Mouse (Mus musculus) megakaryocyte, embryonic 14.5 days (primary cell): Measurements from ENCODE around the gene Pon3. TPM values are rescaled to one million over a fixed set of nuclear protein-coding genes. Genes with fewer than 3 reads are reported as not detected.

Experiments used
- H3K27me3 ChIP-seq: replicated peaks from 2 replicates; pipeline ENCODE3; 2012; ENCODE audit warnings: inconsistent platforms
- H3K36me3 ChIP-seq: replicated peaks from 2 replicates; pipeline ENCODE3; 2012; ENCODE audit warnings: low read length, inconsistent platforms, mixed read lengths
- H3K4me1 ChIP-seq: 2 replicates; pipeline ENCODE4 v1.6.1; 2012; ENCODE audit warnings: inconsistent platforms
- H3K4me3 ChIP-seq: replicated peaks from 2 replicates; pipeline ENCODE3; 2012; ENCODE audit warnings: moderate library complexity, mild to moderate bottlenecking, inconsistent platforms
- H3K9me3 ChIP-seq: 2 replicates; pipeline ENCODE4 v1.6.1; 2012; ENCODE audit warnings: inconsistent platforms
- FLI1 ChIP-seq: IDR thresholded peaks from 2 replicates; pipeline ENCODE4 v1.6.1; 2012; ENCODE audit warnings: low read length, inconsistent platforms, mixed read lengths
- GATA1 ChIP-seq: IDR thresholded peaks from 3 replicates; pipeline ENCODE4 v1.6.1; 2012; ENCODE audit warnings: mixed read lengths, low read length, inconsistent platforms, borderline replicate concordance
- polyA plus RNA-seq: library from polyadenylated mRNA; stranded (reverse); fragments of >175 nt; gene quantifications from 2 replicates; pipeline ENCODE4 v1.2.3, GENCODE M21; 2012; ENCODE audit warnings: low replicate concordance; ENCODE audit not compliant: insufficient read depth

Gene Pon3
- polyA plus RNA-seq, 1 experiment, result 2.2 TPM

DNA sequence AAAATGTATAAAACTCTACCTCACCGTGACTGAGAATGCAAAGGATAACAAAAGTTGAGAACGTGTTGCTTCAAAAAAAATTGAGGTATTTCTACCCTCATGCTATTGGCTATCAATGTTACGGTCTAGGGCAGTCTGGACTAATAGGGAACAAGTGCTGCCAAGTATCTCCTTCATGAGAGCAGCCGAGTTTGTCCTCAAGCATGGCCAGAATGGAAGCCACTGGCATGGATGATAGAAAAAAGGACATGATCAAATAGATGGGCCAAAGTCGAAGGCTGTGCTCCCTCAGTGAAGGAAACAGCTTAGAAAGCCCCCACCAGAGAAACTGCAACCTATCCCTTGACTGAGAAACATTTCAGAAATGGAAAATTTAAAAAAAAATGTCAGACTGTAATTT, 68.0 kb downstream of the Pon3 start:
- Histone ChIP-seq H3K36me3 (no peaks in the 10 kb centered on the region), H3K27me3 (peaks cover 10% of the 10 kb centered on the region), H3K9me3 (no peaks in the 10 kb centered on the region), H3K4me3 (no peak overlapping the region), H3K4me1 (peaks cover 14% of the 10 kb centered on the region)
- TF ChIP-seq FLI1 (no peak), GATA1 (no peak)

- peaks cover 14% of the 10 kb centered on the region for H3K4me1 ChIP-seq
- no peak overlapping the region for H3K4me3 ChIP-seq
- TF ChIP-seq FLI1 (no peak), GATA1 (no peak)
- no peaks in the 10 kb centered on the region for H3K9me3 ChIP-seq
- no peaks in the 10 kb centered on the region for H3K36me3 ChIP-seq
- peaks cover 10% of the 10 kb centered on the region for H3K27me3 ChIP-seq
Observed at GRCm38 (mm10) chr6:5187586-5187985, 68.5 kb downstream of the Pon3 start.

GRCm38 (mm10) chr6:5186229-5186950, 69.7 kb downstream of the Pon3 start:
- no peaks in the 10 kb centered on the region for H3K9me3 ChIP-seq
- no peaks in the 10 kb centered on the region for H3K36me3 ChIP-seq
- H3K27me3 ChIP-seq, result peaks cover 10% of the 10 kb centered on the region
- TF ChIP-seq FLI1 (no peak), GATA1 (no peak)
- H3K4me3 ChIP-seq, result no peak overlapping the region
- peaks cover 17% of the 10 kb centered on the region for H3K4me1 ChIP-seq

GRCm38 (mm10) chr6:5180645-5181044, 75.4 kb downstream of the Pon3 start:
- no peaks in the 10 kb centered on the region for H3K9me3 ChIP-seq
- no peaks in the 10 kb centered on the region for H3K36me3 ChIP-seq
- no peak overlapping the region for H3K4me3 ChIP-seq
- TF ChIP-seq FLI1, result no peak
- TF ChIP-seq GATA1, result no peak
- H3K27me3 ChIP-seq, result no peaks in the 10 kb centered on the region
- peaks cover 20% of the 10 kb centered on the region for H3K4me1 ChIP-seq

GRCm38 (mm10) chr6:5179189-5179588, 76.9 kb downstream of the Pon3 start:
- Histone ChIP-seq H3K9me3 (no peaks in the 10 kb centered on the region), H3K4me1 (peaks cover 28% of the 10 kb centered on the region), H3K36me3 (no peaks in the 10 kb centered on the region), H3K27me3 (no peaks in the 10 kb centered on the region), H3K4me3 (no peak overlapping the region)
- no peak for TF ChIP-seq FLI1
- TF ChIP-seq GATA1, result no peak

- Histone ChIP-seq H3K4me1 (peaks cover 26% of the 10 kb centered on the region), H3K36me3 (no peaks in the 10 kb centered on the region), H3K4me3 (no peak overlapping the region), H3K27me3 (no peaks in the 10 kb centered on the region), H3K9me3 (no peaks in the 10 kb centered on the region)
- no peak for TF ChIP-seq FLI1
- no peak for TF ChIP-seq GATA1
Observed at GRCm38 (mm10) chr6:5177967-5178891, 77.9 kb downstream of the Pon3 start.

GRCm38 (mm10) chr6:5174179-5174812, 81.8 kb downstream of the Pon3 start:
- H3K36me3 ChIP-seq, result no peaks in the 10 kb centered on the region
- H3K4me3 ChIP-seq, result no peak overlapping the region
- TF ChIP-seq GATA1 (no peak), FLI1 (no peak)
- H3K9me3 ChIP-seq, result no peaks in the 10 kb centered on the region
- H3K4me1 ChIP-seq, result peaks cover 48% of the 10 kb centered on the region
- H3K27me3 ChIP-seq, result no peaks in the 10 kb centered on the region

DNA sequence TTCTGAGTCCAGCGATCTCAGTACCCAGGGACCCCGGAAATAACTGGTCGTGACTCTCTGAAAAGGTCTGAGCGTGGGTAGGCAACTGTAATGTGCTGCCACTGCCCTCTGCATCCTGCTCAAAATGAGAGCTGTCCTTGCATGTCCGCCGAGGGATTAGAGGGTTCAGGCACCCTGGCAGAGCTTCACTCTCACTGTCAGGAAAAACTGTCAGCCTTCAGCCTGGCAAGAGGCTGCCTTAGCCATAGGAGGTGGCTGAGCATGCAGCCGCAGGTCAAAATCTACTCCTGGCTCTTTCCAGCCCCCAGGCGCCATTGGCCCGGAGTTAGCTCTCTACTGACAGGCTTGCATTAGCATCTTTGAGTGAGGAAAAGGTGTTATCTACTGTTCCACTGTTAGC, 83.5 kb downstream of the Pon3 start:
- Histone ChIP-seq H3K27me3 (no peaks in the 10 kb centered on the region), H3K9me3 (no peaks in the 10 kb centered on the region), H3K4me3 (no peak overlapping the region), H3K36me3 (no peaks in the 10 kb centered on the region), H3K4me1 (peaks cover 48% of the 10 kb centered on the region)
- TF ChIP-seq GATA1 (no peak), FLI1 (no peak)

DNA sequence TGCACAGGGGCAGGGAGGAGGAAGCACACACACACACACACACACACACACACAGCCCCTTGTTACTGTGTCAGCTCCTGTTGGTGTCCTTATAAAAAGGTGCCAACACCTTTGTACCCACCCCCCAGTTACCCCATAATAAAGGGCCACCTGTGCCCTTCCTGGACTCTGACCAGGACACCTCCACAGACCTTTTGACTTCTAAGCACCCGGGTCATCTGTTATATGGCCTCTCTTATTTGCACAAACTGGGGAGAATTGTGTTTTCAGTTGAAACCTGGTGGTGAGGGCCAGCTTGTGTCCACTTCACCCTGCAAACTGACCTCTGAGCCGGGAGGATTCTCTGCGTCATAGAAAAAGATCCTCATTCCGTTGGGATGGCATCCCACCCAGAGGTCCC, 84.7 kb downstream of the Pon3 start:
- Histone ChIP-seq H3K9me3 (no peaks in the 10 kb centered on the region), H3K36me3 (no peaks in the 10 kb centered on the region), H3K27me3 (no peaks in the 10 kb centered on the region), H3K4me3 (no peak overlapping the region), H3K4me1 (peaks cover 56% of the 10 kb centered on the region)
- TF ChIP-seq FLI1 (no peak), GATA1 (no peak)

Other genes starting within 250 kb of the Pon3 start
- gene Pon1, start 62.3 kb downstream of the Pon3 start, polyA plus RNA-seq, result not detected in 2 replicates
- gene Pon2, start 42.2 kb upstream of the Pon3 start, polyA plus RNA-seq, result 10.8 and 24.3 TPM in 2 replicates
- not detected in 2 replicates for gene Asb4, start 127.1 kb upstream of the Pon3 start, polyA plus RNA-seq
- gene Pdk4, start 240.0 kb upstream of the Pon3 start, polyA plus RNA-seq, result not detected in 2 replicates